Mouse (Mus musculus) adrenal gland, adult 2 months (tissue): ENCODE measurements at regions not wholly inside any gene's neighbourhood (a gene's known extent, or its start where the extent isn't known, plus 50 kb on each side); places are given as distances from the start of the nearest gene placed in this dataset.
"Not testable (repeated sequence)": the region's sequence is repeated elsewhere in the genome, so short reads cannot be mapped to it uniquely, and the experiment has no call there.

Source experiments
- DNase-seq: peaks from one replicate; pipeline ENCODE4 v3.0.0; 2021

- DNase-seq = not testable (repeated sequence)
Measured at GRCm38 (mm10) chr14:53582528-53582927, 671.4 kb downstream of the Dad1 start.

- DNase-seq = not testable (repeated sequence)
Measured at GRCm38 (mm10) chr14:53581734-53582133, 672.2 kb downstream of the Dad1 start.

- DNase-seq = not testable (repeated sequence)
Measured at GRCm38 (mm10) chr14:53576927-53577326, 677.0 kb downstream of the Dad1 start.

- DNase-seq = not testable (repeated sequence)
Measured at GRCm38 (mm10) chr14:53572701-53573100, 681.2 kb downstream of the Dad1 start.

- DNase-seq = no peak
Measured at GRCm38 (mm10) chr14:53562606-53563005, 691.3 kb downstream of the Dad1 start.

GRCm38 (mm10) chr14:53560146-53560545 lies 693.8 kb downstream of the Dad1 start:
- DNase-seq = not testable (repeated sequence)

GRCm38 (mm10) chr14:53559386-53559920 lies 694.5 kb downstream of the Dad1 start:
- not testable (repeated sequence) for DNase-seq

- DNase-seq = no peak
Measured at GRCm38 (mm10) chr14:53553771-53554170, 700.1 kb downstream of the Dad1 start.

GRCm38 (mm10) chr14:53547365-53547764 lies 706.5 kb downstream of the Dad1 start:
- DNase-seq = not testable (repeated sequence)

GRCm38 (mm10) chr14:53545351-53545750 lies 708.6 kb downstream of the Dad1 start:
- DNase-seq = no peak

GRCm38 (mm10) chr14:53541640-53542039 lies 712.3 kb downstream of the Dad1 start:
- peak; percentile 32 for DNase-seq

- not testable (repeated sequence) for DNase-seq
Measured at GRCm38 (mm10) chr14:53537895-53538294, 716.0 kb downstream of the Dad1 start.

- not testable (repeated sequence) for DNase-seq
Measured at GRCm38 (mm10) chr14:53523430-53523829, 730.5 kb downstream of the Dad1 start.

- not testable (repeated sequence) for DNase-seq
Measured at GRCm38 (mm10) chr14:53518954-53519353, 735.0 kb downstream of the Dad1 start.

- not testable (repeated sequence) for DNase-seq
Measured at GRCm38 (mm10) chr14:53516623-53517238, 737.2 kb downstream of the Dad1 start.

- not testable (repeated sequence) for DNase-seq
Measured at GRCm38 (mm10) chr14:53505389-53505788, 748.5 kb downstream of the Dad1 start.

- not testable (repeated sequence) for DNase-seq
Measured at GRCm38 (mm10) chr14:53488383-53488782, 765.5 kb downstream of the Dad1 start.

- not testable (repeated sequence) for DNase-seq
Measured at GRCm38 (mm10) chr14:53487611-53488010, 766.3 kb downstream of the Dad1 start.

GRCm38 (mm10) chr14:53474170-53474569 lies 779.7 kb downstream of the Dad1 start:
- not testable (repeated sequence) for DNase-seq

- DNase-seq = not testable (repeated sequence)
Measured at GRCm38 (mm10) chr14:53460790-53461189, 793.1 kb downstream of the Dad1 start.

GRCm38 (mm10) chr14:53454001-53454400 lies 799.9 kb downstream of the Dad1 start:
- DNase-seq = no peak

GRCm38 (mm10) chr14:53439643-53440042 lies 814.3 kb downstream of the Dad1 start:
- DNase-seq = not testable (repeated sequence)

- DNase-seq = not testable (repeated sequence)
Measured at GRCm38 (mm10) chr14:53430130-53430529, 823.8 kb downstream of the Dad1 start.

GRCm38 (mm10) chr14:53428447-53428846 lies 825.5 kb downstream of the Dad1 start:
- DNase-seq = not testable (repeated sequence)
